Mouse (Mus musculus): ENCODE data around the gene Gm3233. TPM values are rescaled to one million over a fixed set of nuclear protein-coding genes. Genes with fewer than 3 reads are reported as not detected.
"Not testable (repeated sequence)": the region's sequence is repeated elsewhere in the genome, so short reads cannot be mapped to it uniquely, and the experiment has no call there.

Gene Gm3233
- total RNA-seq, 2 experiments from 2014 or later, result not detected

- no peak for ATAC-seq (replicated peaks; ENCODE audit: low FRiP score, low TSS enrichment, poor library complexity, severe bottlenecking)
These were observed 20.6 kb downstream of the Gm3233 start for GRCm38 (mm10) chr10:77738929-77739328.

- ATAC-seq (replicated peaks; ENCODE audit: low FRiP score, low TSS enrichment, poor library complexity, severe bottlenecking), result no peak
These were observed 23.6 kb downstream of the Gm3233 start for GRCm38 (mm10) chr10:77735928-77736327.

GRCm38 (mm10) chr10:77729241-77729640 is 30.2 kb downstream of the Gm3233 start:
- 0 out of 2 replicates have a peak, but pooled peaks have one; percentile 37 for ATAC-seq (replicated peaks; ENCODE audit: low FRiP score, low TSS enrichment, poor library complexity, severe bottlenecking)

GRCm38 (mm10) chr10:77728280-77728679 is 31.2 kb downstream of the Gm3233 start:
- ATAC-seq (replicated peaks; ENCODE audit: low FRiP score, low TSS enrichment, poor library complexity, severe bottlenecking), result no peak

- no peak for ATAC-seq (replicated peaks; ENCODE audit: low FRiP score, low TSS enrichment, poor library complexity, severe bottlenecking)
These were observed 33.3 kb downstream of the Gm3233 start, which contains the start of gene Gm10100 for GRCm38 (mm10) chr10:77726186-77726585. TSS of gene Gm10100 (plus strand) at chr10:77726486.

- no peak for ATAC-seq (replicated peaks; ENCODE audit: low FRiP score, low TSS enrichment, poor library complexity, severe bottlenecking)
These were observed 34.6 kb downstream of the Gm3233 start for GRCm38 (mm10) chr10:77724855-77725254.

GRCm38 (mm10) chr10:77720299-77720698 is 39.2 kb downstream of the Gm3233 start, which contains the start of gene Krtap12-1:
TSS of gene Krtap12-1 (plus strand) at chr10:77720599.
- ATAC-seq (replicated peaks; ENCODE audit: low FRiP score, low TSS enrichment, poor library complexity, severe bottlenecking), result not testable (repeated sequence)

GRCm38 (mm10) chr10:77715507-77715906 is 44.0 kb downstream of the Gm3233 start, which contains the start of gene Gm10142:
TSS of gene Gm10142 (plus strand) at chr10:77715807.
- no peak for ATAC-seq (replicated peaks; ENCODE audit: low FRiP score, low TSS enrichment, poor library complexity, severe bottlenecking)

- ATAC-seq (replicated peaks; ENCODE audit: low FRiP score, low TSS enrichment, poor library complexity, severe bottlenecking), result no peak
These were observed 45.7 kb downstream of the Gm3233 start for GRCm38 (mm10) chr10:77713734-77714133.

- not testable (repeated sequence) for ATAC-seq (replicated peaks; ENCODE audit: low FRiP score, low TSS enrichment, poor library complexity, severe bottlenecking)
These were observed 48.3 kb downstream of the Gm3233 start, which contains the start of gene Gm10024 for GRCm38 (mm10) chr10:77711157-77711556. TSS of gene Gm10024 (plus strand) at chr10:77711457.

- no peak for ATAC-seq (replicated peaks; ENCODE audit: low FRiP score, low TSS enrichment, poor library complexity, severe bottlenecking)
These were observed 49.7 kb downstream of the Gm3233 start for GRCm38 (mm10) chr10:77709831-77710230.

Other genes with a start within 250 kb of the Gm3233 start
Only the 30 nearest of the 32 such genes appear.
- 31.7 and 48.4 TPM in 2 replicates for gene Pttg1ip, start 178.0 kb downstream of the Gm3233 start, total RNA-seq (2014; fragmentation: Nextera tagmentation)
- 36.3 and 37.6 TPM in 2 replicates for gene Pttg1ip, start 178.0 kb downstream of the Gm3233 start, total RNA-seq (2017)
- gene Sumo3, start 153.6 kb downstream of the Gm3233 start, total RNA-seq (2014; fragmentation: Nextera tagmentation), result 71.3 and 81.0 TPM in 2 replicates
- 150 and 265 TPM in 2 replicates for gene Sumo3, start 153.6 kb downstream of the Gm3233 start, total RNA-seq (2017)
- not detected in 2 replicates for gene Gm49325, start 153.5 kb downstream of the Gm3233 start, total RNA-seq (2014; fragmentation: Nextera tagmentation)
- gene Gm49325, start 153.5 kb downstream of the Gm3233 start, total RNA-seq (2017), result not detected in 2 replicates
- 39.4 and 43.2 TPM in 2 replicates for gene Ube2g2, start 137.4 kb downstream of the Gm3233 start, total RNA-seq (2014; fragmentation: Nextera tagmentation)
- 48.1 and 50.7 TPM in 2 replicates for gene Ube2g2, start 137.4 kb downstream of the Gm3233 start, total RNA-seq (2017)
- gene Tspear, start 73.1 kb downstream of the Gm3233 start, total RNA-seq (2014; fragmentation: Nextera tagmentation), result 0.22 TPM in 1 of 2 replicates, not detected in the other
- gene Tspear, start 73.1 kb downstream of the Gm3233 start, total RNA-seq (2017), result not detected in 2 replicates
- not detected in 2 replicates for gene Gm19402, start 68.9 kb downstream of the Gm3233 start, total RNA-seq (2014; fragmentation: Nextera tagmentation)
- gene Gm19402, start 68.9 kb downstream of the Gm3233 start, total RNA-seq (2017), result not detected in 2 replicates
- gene Gm9508, start 62.4 kb downstream of the Gm3233 start, total RNA-seq (2014; fragmentation: Nextera tagmentation), result not detected in 2 replicates
- not detected in 2 replicates for gene Gm9508, start 62.4 kb downstream of the Gm3233 start, total RNA-seq (2017)
- not detected in 2 replicates for gene Gm10272, start 53.1 kb downstream of the Gm3233 start, total RNA-seq (2014; fragmentation: Nextera tagmentation)
- gene Gm10272, start 53.1 kb downstream of the Gm3233 start, total RNA-seq (2017), result not detected in 2 replicates
- not detected in 2 replicates for gene Gm10024, start 48.2 kb downstream of the Gm3233 start, total RNA-seq (2014; fragmentation: Nextera tagmentation)
- not detected in 2 replicates for gene Gm10024, start 48.2 kb downstream of the Gm3233 start, total RNA-seq (2017)
- gene Gm10142, start 43.9 kb downstream of the Gm3233 start, total RNA-seq (2014; fragmentation: Nextera tagmentation), result not detected in 2 replicates
- gene Gm10142, start 43.9 kb downstream of the Gm3233 start, total RNA-seq (2017), result not detected in 2 replicates
- not detected in 2 replicates for gene Krtap12-1, start 39.1 kb downstream of the Gm3233 start, total RNA-seq (2014; fragmentation: Nextera tagmentation)
- not detected in 2 replicates for gene Krtap12-1, start 39.1 kb downstream of the Gm3233 start, total RNA-seq (2017)
- not detected in 2 replicates for gene Gm10100, start 33.2 kb downstream of the Gm3233 start, total RNA-seq (2014; fragmentation: Nextera tagmentation)
- not detected in 2 replicates for gene Gm10100, start 33.2 kb downstream of the Gm3233 start, total RNA-seq (2017)
- gene Gm18596, start 17.0 kb downstream of the Gm3233 start, total RNA-seq (2014; fragmentation: Nextera tagmentation), result not detected in 2 replicates
- gene Gm18596, start 17.0 kb downstream of the Gm3233 start, total RNA-seq (2017), result not detected in 2 replicates
- gene Gm9736, start 8.3 kb downstream of the Gm3233 start, total RNA-seq (2014; fragmentation: Nextera tagmentation), result not detected in 2 replicates
- not detected in 2 replicates for gene Gm9736, start 8.3 kb downstream of the Gm3233 start, total RNA-seq (2017)
- gene Gm3238, start 11.6 kb upstream of the Gm3233 start, total RNA-seq (2014; fragmentation: Nextera tagmentation), result not detected in 2 replicates
- not detected in 2 replicates for gene Gm3238, start 11.6 kb upstream of the Gm3233 start, total RNA-seq (2017)
- not detected in 2 replicates for gene Gm7138, start 17.3 kb upstream of the Gm3233 start, total RNA-seq (2014; fragmentation: Nextera tagmentation)
- gene Gm7138, start 17.3 kb upstream of the Gm3233 start, total RNA-seq (2017), result not detected in 2 replicates
- gene Gm3250, start 22.9 kb upstream of the Gm3233 start, total RNA-seq (2014; fragmentation: Nextera tagmentation), result not detected in 2 replicates
- not detected in 2 replicates for gene Gm3250, start 22.9 kb upstream of the Gm3233 start, total RNA-seq (2017)
- gene Gm7137, start 28.5 kb upstream of the Gm3233 start, total RNA-seq (2014; fragmentation: Nextera tagmentation), result not detected in 2 replicates
- not detected in 2 replicates for gene Gm7137, start 28.5 kb upstream of the Gm3233 start, total RNA-seq (2017)
- not detected in 2 replicates for gene Gm9639, start 35.4 kb upstream of the Gm3233 start, total RNA-seq (2014; fragmentation: Nextera tagmentation)
- gene Gm9639, start 35.4 kb upstream of the Gm3233 start, total RNA-seq (2017), result not detected in 2 replicates
- gene Gm19668, start 39.5 kb upstream of the Gm3233 start, total RNA-seq (2014; fragmentation: Nextera tagmentation), result not detected in 2 replicates
- not detected in 2 replicates for gene Gm19668, start 39.5 kb upstream of the Gm3233 start, total RNA-seq (2017)
- gene Gm9507, start 52.2 kb upstream of the Gm3233 start, total RNA-seq (2014; fragmentation: Nextera tagmentation), result not detected in 2 replicates
- gene Gm9507, start 52.2 kb upstream of the Gm3233 start, total RNA-seq (2017), result not detected in 2 replicates
- gene Gm2696, start 55.0 kb upstream of the Gm3233 start, total RNA-seq (2014; fragmentation: Nextera tagmentation), result not detected in 2 replicates
- not detected in 2 replicates for gene Gm2696, start 55.0 kb upstream of the Gm3233 start, total RNA-seq (2017)
- gene Krtap10-4, start 67.4 kb upstream of the Gm3233 start, total RNA-seq (2014; fragmentation: Nextera tagmentation), result not detected in 2 replicates
- gene Krtap10-4, start 67.4 kb upstream of the Gm3233 start, total RNA-seq (2017), result not detected in 2 replicates
- gene Krtap10-10, start 76.3 kb upstream of the Gm3233 start, total RNA-seq (2014; fragmentation: Nextera tagmentation), result not detected in 2 replicates
- gene Krtap10-10, start 76.3 kb upstream of the Gm3233 start, total RNA-seq (2017), result not detected in 2 replicates
- not detected in 2 replicates for gene Gm36176, start 87.1 kb upstream of the Gm3233 start, total RNA-seq (2014; fragmentation: Nextera tagmentation)
- not detected in 2 replicates for gene Gm36176, start 87.1 kb upstream of the Gm3233 start, total RNA-seq (2017)
- not detected in 2 replicates for gene Gm10318, start 93.2 kb upstream of the Gm3233 start, total RNA-seq (2014; fragmentation: Nextera tagmentation)
- not detected in 2 replicates for gene Gm10318, start 93.2 kb upstream of the Gm3233 start, total RNA-seq (2017)
- not detected in 2 replicates for gene Gm3285, start 102.3 kb upstream of the Gm3233 start, total RNA-seq (2014; fragmentation: Nextera tagmentation)
- gene Gm3285, start 102.3 kb upstream of the Gm3233 start, total RNA-seq (2017), result not detected in 2 replicates
- not detected in 2 replicates for gene Lrrc3, start 142.9 kb upstream of the Gm3233 start, total RNA-seq (2014; fragmentation: Nextera tagmentation)
- not detected in 2 replicates for gene Lrrc3, start 142.9 kb upstream of the Gm3233 start, total RNA-seq (2017)
- gene Trpm2, start 210.9 kb upstream of the Gm3233 start, total RNA-seq (2014; fragmentation: Nextera tagmentation), result 0.15 TPM in 1 of 2 replicates, not detected in the other
- gene Trpm2, start 210.9 kb upstream of the Gm3233 start, total RNA-seq (2017), result 0.23 TPM in 1 of 2 replicates, not detected in the other
- gene 1810043G02Rik, start 218.8 kb upstream of the Gm3233 start, total RNA-seq (2014; fragmentation: Nextera tagmentation), result 6.0 and 18.0 TPM in 2 replicates
- 5.2 and 10.6 TPM in 2 replicates for gene 1810043G02Rik, start 218.8 kb upstream of the Gm3233 start, total RNA-seq (2017)